Mouse (Mus musculus) liver, postnatal 0 days (tissue): ENCODE measurements at regions not wholly inside any gene's neighbourhood (a gene's known extent, or its start where the extent isn't known, plus 50 kb on each side); places are given as distances from the start of the nearest gene placed in this dataset.

ENCODE experiments used
- CTCF ChIP-seq: sonication (generic); IDR thresholded peaks from 2 replicates; pipeline ENCODE4 v1.5.1; 2016; ENCODE audit warnings: antibody characterized with exemption, low read depth
- EP300 ChIP-seq: IDR thresholded peaks from 2 replicates; pipeline ENCODE4 v1.6.1; 2016; ENCODE audit warnings: antibody characterized with exemption, low read depth, mild to moderate bottlenecking

GRCm38 (mm10) chr16:9469394-9469793, 526.0 kb downstream of the Grin2a start:
- TF ChIP-seq CTCF (peak; percentile 40; the same call in 1 of the 2 replicates), EP300 (no peak)
